Mouse (Mus musculus): ENCODE results near the gene Psat1. TPM values are rescaled to one million over a fixed set of nuclear protein-coding genes. Genes with fewer than 3 reads are reported as not detected.

Psat1 gene
- polyA plus RNA-seq, 1 experiment = 292 TPM

DNA sequence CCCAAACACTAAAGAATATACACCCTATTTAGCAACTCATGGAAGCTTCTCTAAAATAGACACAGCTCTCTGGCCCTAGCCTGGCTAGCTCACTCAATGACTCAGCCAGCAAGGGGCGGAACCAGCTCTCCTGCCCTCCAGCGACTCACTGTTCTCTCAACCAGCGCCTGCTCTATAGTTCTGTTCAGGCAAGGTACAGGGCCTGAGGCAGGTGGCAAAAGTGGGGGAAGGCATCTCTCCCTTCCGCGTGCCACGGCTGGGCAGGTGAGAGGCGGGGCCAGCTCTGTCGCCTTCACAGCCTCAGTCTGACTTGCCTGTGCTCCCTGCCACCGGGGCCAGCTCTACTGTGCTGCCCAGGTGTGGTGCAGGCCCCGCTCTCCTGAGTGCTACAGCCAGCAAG is 474 bp downstream of the Psat1 start:
- TF ChIP-seq MYOD1 (IDR thresholded peaks at IDR 0.05; ENCODE audit: control insufficient read depth, insufficient read length, low read depth) = no peak
- TF ChIP-seq FOSL1 (IDR thresholded peaks at IDR 0.05; ENCODE audit: insufficient read depth, low read length, poor library complexity, severe bottlenecking) = no peak
- no peak for TF ChIP-seq CTCF (IDR thresholded peaks at IDR 0.05; ENCODE audit: control insufficient read depth, insufficient read depth, insufficient read length)
- TF ChIP-seq CEBPB (IDR thresholded peaks at IDR 0.05; ENCODE audit: low read depth) = no peak

DNA sequence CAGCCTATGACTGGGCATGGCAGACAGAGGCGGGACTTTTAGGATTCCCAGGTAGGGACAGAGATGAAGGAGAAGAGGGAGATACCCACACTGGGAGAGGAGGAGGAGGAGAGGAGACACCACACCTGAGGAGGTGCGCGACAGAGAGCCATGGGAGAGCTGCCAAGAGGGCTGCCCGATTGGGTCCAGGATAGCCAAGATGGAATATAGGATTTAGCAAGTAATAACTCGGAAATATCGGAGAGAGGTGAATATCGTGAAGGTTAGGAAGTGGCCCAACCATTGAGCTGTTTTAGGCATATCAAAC is 4.1 kb downstream of the Psat1 start:
- Histone ChIP-seq H3K4me3 (ENCODE audit: insufficient read depth, poor library complexity, severe bottlenecking) (no peak overlapping the region), H3K36me3 (ENCODE audit: control insufficient read depth, insufficient read depth) (no peaks in the 10 kb centered on the region), H3ac (ENCODE audit: control insufficient read depth, insufficient read length, low read depth) (no peak overlapping the region), H3K79me3 (ENCODE audit: low read depth) (no peaks in the 10 kb centered on the region), H3K79me2 (ENCODE audit: control insufficient read depth, insufficient read depth) (no peaks in the 10 kb centered on the region), H3K27me3 (ENCODE audit: control insufficient read depth, insufficient read depth, insufficient read length) (no peaks in the 10 kb centered on the region)
- TF ChIP-seq MYOG (IDR thresholded peaks at IDR 0.05; ENCODE audit: control insufficient read depth, extremely low read depth, insufficient read length) (no peak), MYOD1 (IDR thresholded peaks at IDR 0.05; ENCODE audit: control insufficient read depth, insufficient read length, low read depth) (no peak), USF1 (IDR thresholded peaks at IDR 0.05; ENCODE audit: low read depth) (no peak), MAX (IDR thresholded peaks at IDR 0.05) (no peak), FOSL1 (IDR thresholded peaks at IDR 0.05; ENCODE audit: insufficient read depth, low read length, poor library complexity, severe bottlenecking) (no peak), CEBPB (IDR thresholded peaks at IDR 0.05; ENCODE audit: low read depth) (no peak), CTCF (IDR thresholded peaks at IDR 0.05; ENCODE audit: control insufficient read depth, insufficient read depth, insufficient read length) (no peak)

More for the DNA sequence above, 474 bp downstream of the Psat1 start:
- no peak overlapping the region for H3K4me3 ChIP-seq (ENCODE audit: insufficient read depth, poor library complexity, severe bottlenecking)
- H3ac ChIP-seq (ENCODE audit: control insufficient read depth, insufficient read length, low read depth) = no peak overlapping the region
- no peaks in the 10 kb centered on the region for H3K27me3 ChIP-seq (ENCODE audit: control insufficient read depth, insufficient read depth, insufficient read length)
- no peaks in the 10 kb centered on the region for H3K79me3 ChIP-seq (ENCODE audit: low read depth)
- no peaks in the 10 kb centered on the region for H3K79me2 ChIP-seq (ENCODE audit: control insufficient read depth, insufficient read depth)
- no peaks in the 10 kb centered on the region for H3K36me3 ChIP-seq (ENCODE audit: control insufficient read depth, insufficient read depth)

DNA sequence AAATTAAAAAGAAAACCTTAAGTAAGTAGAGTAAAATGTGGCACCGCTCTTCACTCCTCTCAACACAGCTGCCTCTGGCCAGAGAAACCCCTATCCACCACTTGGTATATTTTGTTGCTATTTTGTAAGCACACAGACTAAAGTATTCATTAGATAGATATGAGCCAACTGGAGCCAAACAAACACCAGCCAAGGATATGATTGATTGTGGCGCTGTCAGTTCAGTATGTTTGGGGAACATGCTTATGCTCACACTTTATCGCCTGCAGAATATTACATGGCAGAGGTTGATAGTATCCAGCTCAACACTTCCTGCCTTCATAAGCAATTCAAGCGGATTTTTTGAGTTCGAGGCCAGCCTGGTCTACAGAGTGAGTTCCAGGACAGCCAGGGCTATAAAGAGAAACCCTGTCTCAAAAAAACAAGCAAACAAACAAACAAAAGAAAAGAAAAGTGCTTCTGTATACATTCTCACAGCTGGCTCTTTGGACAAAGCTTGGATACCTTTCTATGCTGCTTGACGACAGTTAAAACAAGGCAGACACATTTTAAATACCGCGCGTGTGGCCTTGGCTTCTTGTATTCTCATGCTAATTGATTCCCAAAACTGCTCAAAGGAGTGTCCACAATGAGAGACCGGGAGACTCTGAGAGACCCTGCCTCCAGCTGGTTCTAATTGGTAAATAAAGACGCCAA is 4.6 kb downstream of the Psat1 start:
- no peaks in the 10 kb centered on the region for H3K79me3 ChIP-seq (ENCODE audit: low read depth)

DNA sequence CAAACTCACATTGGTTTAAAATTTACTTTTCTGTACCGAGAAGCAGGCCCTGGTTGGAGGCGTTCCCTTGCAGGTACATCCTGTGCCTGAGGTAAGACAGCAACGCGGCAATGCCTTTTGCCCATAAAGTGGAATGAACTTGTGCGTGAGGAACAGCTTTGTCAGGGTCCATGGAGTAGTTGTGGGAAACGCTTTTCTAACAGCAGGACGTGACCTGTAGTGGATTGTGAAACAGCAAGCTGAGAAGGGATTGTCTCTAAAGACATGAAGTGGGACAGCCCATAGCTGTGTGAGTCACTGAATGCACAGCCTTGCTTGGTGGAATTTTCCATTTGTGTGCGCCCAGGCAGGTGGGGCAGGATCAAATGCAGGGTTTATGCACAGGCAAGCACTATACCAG is 5.7 kb downstream of the Psat1 start:
- H3K36me3 ChIP-seq (ENCODE audit: control insufficient read depth, insufficient read depth) = no peaks in the 10 kb centered on the region
- no peak overlapping the region for H3K4me3 ChIP-seq (ENCODE audit: insufficient read depth, poor library complexity, severe bottlenecking)
- H3K79me3 ChIP-seq (ENCODE audit: low read depth) = no peaks in the 10 kb centered on the region
- no peaks in the 10 kb centered on the region for H3K79me2 ChIP-seq (ENCODE audit: control insufficient read depth, insufficient read depth)
- TF ChIP-seq CEBPB (IDR thresholded peaks at IDR 0.05; ENCODE audit: low read depth) = peak; percentile 76
- no peak for TF ChIP-seq MAX (IDR thresholded peaks at IDR 0.05)
- no peak overlapping the region for H3ac ChIP-seq (ENCODE audit: control insufficient read depth, insufficient read length, low read depth)
- no peaks in the 10 kb centered on the region for H3K27me3 ChIP-seq (ENCODE audit: control insufficient read depth, insufficient read depth, insufficient read length)

More for the DNA sequence above, 4.6 kb downstream of the Psat1 start:
- Histone ChIP-seq H3K4me3 (ENCODE audit: insufficient read depth, poor library complexity, severe bottlenecking) (no peak overlapping the region), H3K79me2 (ENCODE audit: control insufficient read depth, insufficient read depth) (no peaks in the 10 kb centered on the region), H3K36me3 (ENCODE audit: control insufficient read depth, insufficient read depth) (no peaks in the 10 kb centered on the region), H3ac (ENCODE audit: control insufficient read depth, insufficient read length, low read depth) (no peak overlapping the region), H3K27me3 (ENCODE audit: control insufficient read depth, insufficient read depth, insufficient read length) (no peaks in the 10 kb centered on the region)
- no peak for TF ChIP-seq USF1 (IDR thresholded peaks at IDR 0.05; ENCODE audit: low read depth)
- TF ChIP-seq CTCF (IDR thresholded peaks at IDR 0.05; ENCODE audit: control insufficient read depth, insufficient read depth, insufficient read length) = no peak
- TF ChIP-seq MYOD1 (IDR thresholded peaks at IDR 0.05; ENCODE audit: control insufficient read depth, insufficient read length, low read depth) = no peak
- TF ChIP-seq MYOG (IDR thresholded peaks at IDR 0.05; ENCODE audit: control insufficient read depth, extremely low read depth, insufficient read length) = no peak
- TF ChIP-seq CEBPB (IDR thresholded peaks at IDR 0.05; ENCODE audit: low read depth) = no peak

DNA sequence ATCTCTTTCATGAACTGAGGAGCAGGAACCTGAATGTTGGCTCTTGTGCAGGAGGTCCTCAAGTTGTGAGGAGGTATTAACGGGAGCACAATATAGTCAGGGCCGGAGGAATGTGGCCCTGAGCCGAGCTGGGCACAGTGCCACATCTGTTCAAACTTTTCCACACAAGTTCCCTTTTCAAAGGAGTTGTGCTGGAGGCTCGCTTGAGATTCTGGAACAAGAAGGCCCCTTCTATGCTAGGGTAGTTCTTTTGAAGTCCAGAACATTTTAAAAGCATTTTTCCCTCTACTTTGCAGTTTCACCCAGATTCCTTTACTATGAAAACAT is 21.5 kb downstream of the Psat1 start:
- H3K79me3 ChIP-seq (ENCODE audit: low read depth) = peaks cover 28% of the 10 kb centered on the region
- H3K79me2 ChIP-seq (ENCODE audit: control insufficient read depth, insufficient read depth) = peaks cover 41% of the 10 kb centered on the region
- TF ChIP-seq MYOD1 (IDR thresholded peaks at IDR 0.05; ENCODE audit: control insufficient read depth, insufficient read length, low read depth) = no peak
- TF ChIP-seq MAX (IDR thresholded peaks at IDR 0.05) = no peak
- no peak for TF ChIP-seq CEBPB (IDR thresholded peaks at IDR 0.05; ENCODE audit: low read depth)
- TF ChIP-seq CTCF (IDR thresholded peaks at IDR 0.05; ENCODE audit: control insufficient read depth, insufficient read depth, insufficient read length) = no peak
- no peak for TF ChIP-seq FOSL1 (IDR thresholded peaks at IDR 0.05; ENCODE audit: insufficient read depth, low read length, poor library complexity, severe bottlenecking)
- no peak for TF ChIP-seq MYOG (IDR thresholded peaks at IDR 0.05; ENCODE audit: control insufficient read depth, extremely low read depth, insufficient read length)
- no peak for TF ChIP-seq USF1 (IDR thresholded peaks at IDR 0.05; ENCODE audit: low read depth)
- no peak overlapping the region for H3K4me3 ChIP-seq (ENCODE audit: insufficient read depth, poor library complexity, severe bottlenecking)
- peaks cover 5% of the 10 kb centered on the region for H3K36me3 ChIP-seq (ENCODE audit: control insufficient read depth, insufficient read depth)
- H3ac ChIP-seq (ENCODE audit: control insufficient read depth, insufficient read length, low read depth) = no peak overlapping the region
- H3K27me3 ChIP-seq (ENCODE audit: control insufficient read depth, insufficient read depth, insufficient read length) = no peaks in the 10 kb centered on the region

DNA sequence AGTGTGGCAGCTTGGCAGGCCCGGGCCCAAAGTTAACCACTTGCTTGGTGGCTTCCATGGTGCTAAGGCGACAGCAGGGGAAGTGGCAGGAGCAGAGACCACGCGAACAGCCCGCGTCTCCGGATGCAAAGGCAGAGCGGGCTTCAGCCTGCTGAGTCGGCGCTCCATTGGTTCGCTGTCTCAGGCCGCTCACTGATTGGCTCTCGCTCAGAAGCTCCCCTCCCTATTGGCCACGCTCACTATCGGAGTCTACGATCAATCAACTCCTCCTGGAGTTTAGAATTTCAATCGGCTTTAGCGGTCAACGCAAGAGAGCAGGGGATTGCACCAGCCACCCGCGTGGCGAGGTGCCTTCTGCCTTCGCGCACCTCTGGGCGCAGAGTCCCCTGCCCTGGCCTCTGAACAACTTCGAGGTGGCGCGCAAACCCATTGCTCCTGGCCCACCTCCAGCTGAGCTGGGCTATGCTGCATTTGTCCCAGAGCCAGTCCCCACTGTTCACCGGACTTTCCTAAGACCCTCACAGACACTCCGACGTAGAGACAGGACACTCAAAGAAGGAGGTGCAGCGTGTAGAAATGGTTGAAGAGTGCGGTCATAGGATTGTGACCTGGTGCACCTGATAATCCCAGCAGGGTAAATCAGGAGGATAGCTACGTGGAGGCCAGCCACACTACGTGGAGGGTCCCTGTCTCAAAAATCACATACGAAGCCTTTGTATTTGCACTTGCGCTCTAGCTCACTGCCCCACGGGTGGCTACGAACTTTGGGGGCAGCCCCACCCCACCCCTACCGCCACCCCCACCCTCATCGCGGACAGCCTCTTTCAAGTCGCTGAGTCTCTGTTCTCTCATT is 22.0 kb downstream of the Psat1 start:
- peak; percentile 95 for TF ChIP-seq MAX (IDR thresholded peaks at IDR 0.05)
- TF ChIP-seq MYOD1 (IDR thresholded peaks at IDR 0.05; ENCODE audit: control insufficient read depth, insufficient read length, low read depth) = no peak
- peak; percentile 57 for TF ChIP-seq CEBPB (IDR thresholded peaks at IDR 0.05; ENCODE audit: low read depth)
- Histone ChIP-seq H3K27me3 (ENCODE audit: control insufficient read depth, insufficient read depth, insufficient read length) (no peaks in the 10 kb centered on the region), H3ac (ENCODE audit: control insufficient read depth, insufficient read length, low read depth) (peak overlapping the region; percentile 95)

More for the DNA sequence above, 22.0 kb downstream of the Psat1 start:
- Histone ChIP-seq H3K4me3 (ENCODE audit: insufficient read depth, poor library complexity, severe bottlenecking) (peak overlapping the region; percentile 72), H3K36me3 (ENCODE audit: control insufficient read depth, insufficient read depth) (peaks cover 10% of the 10 kb centered on the region), H3K79me3 (ENCODE audit: low read depth) (peaks cover 29% of the 10 kb centered on the region), H3K79me2 (ENCODE audit: control insufficient read depth, insufficient read depth) (peaks cover 46% of the 10 kb centered on the region)

All from C2C12 (cell line).